In genomic region chr9:44461950-44462349, GRCm38 (mm10) we compare ENCODE assay signal across 24 mouse cellular contexts. TPM values are rescaled to one million over a fixed set of nuclear protein-coding genes. Genes with fewer than 3 reads are reported as not detected.
DNase-seq lines count a peak whose midpoint lies in the region; ATAC-seq and TF ChIP-seq lines count a peak whose summit lies in the region.
"Had no signal": no experiment of that assay in that cellular context is flagged by ENCODE, and none has a peak within 500 bp of the region (broad histone marks: within the 10 kb centered on the region; RNA-seq: fewer than 3 reads in every experiment).

No protein-coding gene starts in this region.

- no peak overlapping the region for H3K4me2 ChIP-seq in hindbrain, embryonic 12.5 days (replicated peaks)
- H3K4me2 ChIP-seq: embryonic facial prominence, embryonic 13.5 days; heart, embryonic 13.5 days; intestine, embryonic 15.5 days; neural tube, embryonic 12.5 days had no signal

- TF ChIP-seq POLR2A in bone marrow, adult 2 months (IDR thresholded peaks at IDR 0.05; ENCODE audit: borderline replicate concordance, control insufficient read depth, low read depth, low read length) = no peak

- TF ChIP-seq CTCF in bone marrow, adult 2 months (IDR thresholded peaks at IDR 0.05; ENCODE audit: control insufficient read depth, insufficient read depth, low read length) = no peak

- H3K4me3 ChIP-seq in bone marrow, adult 2 months (replicated peaks; ENCODE audit: control insufficient read depth, low read depth, low read length) = no peak overlapping the region
- H3K4me3 ChIP-seq in hindbrain, embryonic 12.5 days = no peak overlapping the region
- H3K4me3 ChIP-seq: embryonic facial prominence, embryonic 13.5 days; heart, embryonic 13.5 days; hindbrain, embryonic 10.5 days; intestine, embryonic 15.5 days; neural tube, embryonic 12.5 days had no signal

- peak overlapping the region; percentile 77; the same call in 1 of the 2 replicates for H3K27ac ChIP-seq in bone marrow, adult 2 months (ENCODE audit: control insufficient read depth, insufficient read depth, low read depth, low read length, poor library complexity)
- no peak overlapping the region for H3K27ac ChIP-seq in hindbrain, embryonic 12.5 days
- H3K27ac ChIP-seq: embryonic facial prominence, embryonic 13.5 days; heart, embryonic 13.5 days; hindbrain, embryonic 10.5 days; intestine, embryonic 15.5 days; neural tube, embryonic 12.5 days had no signal

- H3K36me3 ChIP-seq in hindbrain, embryonic 12.5 days = no peaks in the 10 kb centered on the region
- H3K36me3 ChIP-seq: embryonic facial prominence, embryonic 13.5 days; heart, embryonic 13.5 days; hindbrain, embryonic 10.5 days; intestine, embryonic 15.5 days; neural tube, embryonic 12.5 days had no signal

- DNase-seq in heart, adult 8-10 months (ENCODE audit: low spot score) = peak; percentile 21
- DNase-seq in heart, postnatal 14 days = no peak
- peak; percentile 31 for DNase-seq in lung, postnatal 14 days
- DNase-seq in left cerebral cortex, adult 9 months (ENCODE audit: low spot score in 2 of 2) = no peak
- no peak for DNase-seq in urinary bladder, postnatal 4 days (ENCODE audit: low spot score in 2 of 2)
- DNase-seq: cerebellum, adult 18-20 months; gastrocnemius, postnatal 14 days; left cerebral cortex, postnatal 4 days; midbrain, embryonic 14.5 days; right cerebral cortex, postnatal 4 days; thymus, adult 2 months had no signal

- H3K4me1 ChIP-seq in bone marrow, adult 2 months (ENCODE audit: control insufficient read depth, insufficient read depth, low read length) = peaks cover 5% of the 10 kb centered on the region
- H3K4me1 ChIP-seq in hindbrain, embryonic 12.5 days = peaks cover 13% of the 10 kb centered on the region
- H3K4me1 ChIP-seq: heart, embryonic 13.5 days; intestine, embryonic 15.5 days had no signal

- no peaks in the 10 kb centered on the region for H3K9me3 ChIP-seq in hindbrain, embryonic 12.5 days (replicated peaks)
- H3K9me3 ChIP-seq: embryonic facial prominence, embryonic 13.5 days; heart, embryonic 13.5 days; hindbrain, embryonic 10.5 days; intestine, embryonic 15.5 days; neural tube, embryonic 12.5 days had no signal

- peak; percentile 96 for ATAC-seq in monocyte, adult 5-6 weeks (replicated peaks; ENCODE audit: insufficient number of reproducible peaks, low FRiP score, low TSS enrichment, poor library complexity, severe bottlenecking)
- no peak for ATAC-seq in hindbrain, embryonic 12.5 days (ENCODE audit: low FRiP score)
- ATAC-seq: intestine, embryonic 15.5 days had no signal

- H3K27me3 ChIP-seq in hindbrain, embryonic 12.5 days = no peaks in the 10 kb centered on the region
- H3K27me3 ChIP-seq: embryonic facial prominence, embryonic 13.5 days; intestine, embryonic 15.5 days; neural tube, embryonic 12.5 days had no signal

- no peak overlapping the region for H3K9ac ChIP-seq in hindbrain, embryonic 12.5 days
- H3K9ac ChIP-seq: embryonic facial prominence, embryonic 13.5 days; heart, embryonic 13.5 days; intestine, embryonic 15.5 days; neural tube, embryonic 12.5 days had no signal

- 33% methylated on average over 5 of the region's 5 CpGs for WGBS in bone marrow, adult 2 months
- 82% methylated on average over 5 of the region's 5 CpGs for WGBS in hindbrain, embryonic 12.5 days

- intact Hi-C loops in heart, postnatal 14 days (cut with DNase I) = no loop called here

RNA-seq across cellular contexts. Expression of gene Upk2, which starts 7.2 kb away (rescaled TPM):
- under 1 TPM in 2 of 4 experiments, not detected in 2; 0.26 to 0.28 TPM for total RNA-seq in heart, adult 8-10 months (2022)
- not detected for total RNA-seq in heart, postnatal 14 days (2021)
- not detected in 2 replicates for polyA plus RNA-seq in bone marrow, adult 2 months (2011; ENCODE audit: insufficient read depth, insufficient read length, low replicate concordance, missing spikeins)
- total RNA-seq in monocyte, adult 5-6 weeks (2017) = not detected in 3 replicates
- not detected in 2 replicates for polyA plus RNA-seq in hindbrain, embryonic 12.5 days (2016; fragmentation: Nextera tagmentation; extraction: Ambion mirVana)
- total RNA-seq: adrenal gland, adult 18-20 months; layer of hippocampus, postnatal 10 days; left cerebral cortex, postnatal 4 days had no signal
- polyA plus RNA-seq: heart, embryonic 13.5 days; liver, embryonic 16.5 days; midbrain, embryonic 14.5 days had no signal

RNA-seq across cellular contexts. Expression of gene Bcl9l, which starts 20.7 kb away (rescaled TPM):
- total RNA-seq in heart, adult 8-10 months (2022) = 10 to 100 TPM; 51.6 to 56.9 (median 53.9) TPM
- total RNA-seq in heart, postnatal 14 days (2021) = 10 to 100 TPM; 57.9 to 64.9 TPM
- polyA plus RNA-seq in bone marrow, adult 2 months (2011; ENCODE audit: insufficient read depth, insufficient read length, low replicate concordance, missing spikeins) = 9.0 and 15.6 TPM in 2 replicates
- total RNA-seq in monocyte, adult 5-6 weeks (2017) = 2.8 to 14.1 TPM (median 2.8 TPM) in 3 replicates
- polyA plus RNA-seq in hindbrain, embryonic 12.5 days (2016; fragmentation: Nextera tagmentation; extraction: Ambion mirVana) = 12.3 and 15.5 TPM in 2 replicates

RNA-seq across cellular contexts. Expression of gene Foxr1, which starts 21.0 kb away (rescaled TPM):
- total RNA-seq in heart, adult 8-10 months (2022) = not detected
- total RNA-seq in heart, postnatal 14 days (2021) = not detected
- polyA plus RNA-seq in bone marrow, adult 2 months (2011; ENCODE audit: insufficient read depth, insufficient read length, low replicate concordance, missing spikeins) = not detected in 2 replicates
- not detected in 3 replicates for total RNA-seq in monocyte, adult 5-6 weeks (2017)
- polyA plus RNA-seq in hindbrain, embryonic 12.5 days (2016; fragmentation: Nextera tagmentation; extraction: Ambion mirVana) = not detected in 2 replicates
- total RNA-seq: adrenal gland, adult 18-20 months; gastrocnemius, postnatal 14 days; layer of hippocampus, postnatal 10 days; left cerebral cortex, postnatal 4 days had no signal
- polyA plus RNA-seq: embryonic facial prominence, embryonic 13.5 days; heart, embryonic 13.5 days; hindbrain, embryonic 10.5 days; intestine, embryonic 15.5 days; kidney, embryonic 16.5 days; liver, embryonic 16.5 days; midbrain, embryonic 14.5 days; neural tube, embryonic 12.5 days; stomach, embryonic 14.5 days had no signal

RNA-seq across cellular contexts. Expression of gene Ccdc84, which starts 43.6 kb away (rescaled TPM):
- 1 to 10 TPM; 4.9 to 8.0 (median 5.5) TPM for total RNA-seq in heart, adult 8-10 months (2022)
- total RNA-seq in heart, postnatal 14 days (2021) = 10 to 100 TPM; 11.4 to 11.9 TPM
- 22.1 and 68.9 TPM in 2 replicates for polyA plus RNA-seq in bone marrow, adult 2 months (2011; ENCODE audit: insufficient read depth, insufficient read length, low replicate concordance, missing spikeins)
- 25.5 to 38.4 TPM (median 28.7 TPM) in 3 replicates for total RNA-seq in monocyte, adult 5-6 weeks (2017)
- 32.9 and 36.7 TPM in 2 replicates for polyA plus RNA-seq in hindbrain, embryonic 12.5 days (2016; fragmentation: Nextera tagmentation; extraction: Ambion mirVana)

RNA-seq across cellular contexts. Expression of gene Trappc4, which starts 54.5 kb away (rescaled TPM):
- 10 to 100 TPM; 38.3 to 42.9 (median 41.2) TPM for total RNA-seq in heart, adult 8-10 months (2022)
- 10 to 100 TPM; 32.1 to 35.8 TPM for total RNA-seq in heart, postnatal 14 days (2021)
- 36.9 and 50.1 TPM in 2 replicates for polyA plus RNA-seq in bone marrow, adult 2 months (2011; ENCODE audit: insufficient read depth, insufficient read length, low replicate concordance, missing spikeins)
- total RNA-seq in monocyte, adult 5-6 weeks (2017) = 25.9 to 40.8 TPM (median 32.3 TPM) in 3 replicates
- 256 and 259 TPM in 2 replicates for polyA plus RNA-seq in hindbrain, embryonic 12.5 days (2016; fragmentation: Nextera tagmentation; extraction: Ambion mirVana)

Comparison
In these comparisons a context has a peak if more than half of its experiments do, and no peak if none do; other contexts are left out.
1. DNase-seq: peak in heart, adult 8-10 months (single experiment) and lung, postnatal 14 days (single experiment); none in heart, postnatal 14 days (0 of 2), left cerebral cortex, adult 9 months (0 of 2) and urinary bladder, postnatal 4 days (0 of 2).